Mouse (Mus musculus) central nervous system, embryonic 18 days (tissue): ENCODE results near the gene Cbs. TPM values are rescaled to one million over a fixed set of nuclear protein-coding genes. Genes with fewer than 3 reads are reported as not detected.

ENCODE experiments used
- polyA plus RNA-seq: library from polyadenylated mRNA; depleted of rRNA; stranded (reverse); fragments of >200 nt; gene quantifications from 2 replicates; pipeline ENCODE4 v1.2.3, GENCODE M21; 2012; rRNA removed

Gene Cbs
- 17.7 and 18.4 TPM in 2 replicates for polyA plus RNA-seq

GRCm38 (mm10) chr17:31636942-31637811 lies at the start of gene Cbs:
Cbs (minus strand) TSS chr17:31637238.

GRCm38 (mm10) chr17:31677507-31677906 lies 40.5 kb upstream of the Cbs start, which contains the start of gene Cryaa:
Cryaa (plus strand) TSS chr17:31677807.

GRCm38 (mm10) chr17:31658468-31659185 lies 21.6 kb upstream of the Cbs start, which contains the start of gene U2af1:
U2af1 (minus strand) TSS chr17:31658892.

GRCm38 (mm10) chr17:31564015-31564857 lies 72.8 kb downstream of the Cbs start, which contains the start of gene Pknox1:
Pknox1 (plus strand) TSS chr17:31564734.

Other genes with a start within 250 kb of the Cbs start
- gene Wdr4, start 117.3 kb downstream of the Cbs start, polyA plus RNA-seq: 43.8 and 43.9 TPM in 2 replicates
- gene Ndufv3, start 117.1 kb downstream of the Cbs start, polyA plus RNA-seq: 243 and 256 TPM in 2 replicates
- gene Pknox1, start 72.5 kb downstream of the Cbs start, polyA plus RNA-seq: 27.1 and 28.5 TPM in 2 replicates
- 262 and 268 TPM in 2 replicates for gene U2af1, start 21.7 kb upstream of the Cbs start, polyA plus RNA-seq
- gene Cryaa, start 40.6 kb upstream of the Cbs start, polyA plus RNA-seq: 0.27 and 2.1 TPM in 2 replicates
- 17.9 and 20.5 TPM in 2 replicates for gene Sik1, start 218.6 kb upstream of the Cbs start, polyA plus RNA-seq